Mouse (Mus musculus): ENCODE results near the gene Hk1. TPM values are rescaled to one million over a fixed set of nuclear protein-coding genes. Genes with fewer than 3 reads are reported as not detected.

Hk1 gene
- polyA plus RNA-seq, 1 experiment from 2014 or later, result 11.1 TPM

DNA sequence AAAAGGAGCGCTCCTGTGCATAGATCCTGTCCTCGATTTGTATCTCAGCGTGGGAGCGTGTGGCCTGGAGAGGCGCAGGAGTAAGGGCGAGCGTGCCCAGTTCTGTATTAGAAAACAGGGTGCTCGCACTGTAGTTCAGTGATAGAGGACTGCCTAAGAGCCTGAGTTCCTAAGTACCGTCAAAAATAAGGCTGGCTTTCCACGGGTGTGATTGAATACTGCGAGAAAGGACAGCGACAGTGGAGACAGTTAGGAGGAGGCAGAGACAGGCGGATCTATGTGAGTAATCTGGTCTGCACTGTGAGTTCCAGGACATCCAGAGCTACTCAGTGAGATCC lies 148.3 kb downstream of the Hk1 start:
- no peaks in the 10 kb centered on the region for H3K27me3 ChIP-seq (replicated peaks; ENCODE audit: control insufficient read depth, insufficient read depth, low read length)
- no peaks in the 10 kb centered on the region for H3K9me3 ChIP-seq (ENCODE audit: control insufficient read depth)
- H3K27ac ChIP-seq (ENCODE audit: low read depth, low read length), result no peak overlapping the region
- ATAC-seq, result no peak
- H3K36me3 ChIP-seq (ENCODE audit: control insufficient read depth, insufficient read depth), result no peaks in the 10 kb centered on the region
- peak overlapping the region; percentile 64; the same call in 1 of the 2 replicates for H3K9ac ChIP-seq (ENCODE audit: low read depth, low read length)
- H3K4me1 ChIP-seq (replicated peaks; ENCODE audit: control insufficient read depth, insufficient read depth, low read length), result 0 out of 2 replicates have a peak, but pooled peaks cover 6% of the 10 kb centered on the region
- TF ChIP-seq CTCF (IDR thresholded peaks at IDR 0.05; ENCODE audit: low read depth), result no peak
- peak overlapping the region; percentile 85 for H3K4me2 ChIP-seq (replicated peaks; ENCODE audit: low read depth)
- 2% methylated on average over 13 of the region's 13 CpGs for WGBS
- H3K4me3 ChIP-seq (ENCODE audit: low read depth, low read length), result peak overlapping the region; percentile 83

DNA sequence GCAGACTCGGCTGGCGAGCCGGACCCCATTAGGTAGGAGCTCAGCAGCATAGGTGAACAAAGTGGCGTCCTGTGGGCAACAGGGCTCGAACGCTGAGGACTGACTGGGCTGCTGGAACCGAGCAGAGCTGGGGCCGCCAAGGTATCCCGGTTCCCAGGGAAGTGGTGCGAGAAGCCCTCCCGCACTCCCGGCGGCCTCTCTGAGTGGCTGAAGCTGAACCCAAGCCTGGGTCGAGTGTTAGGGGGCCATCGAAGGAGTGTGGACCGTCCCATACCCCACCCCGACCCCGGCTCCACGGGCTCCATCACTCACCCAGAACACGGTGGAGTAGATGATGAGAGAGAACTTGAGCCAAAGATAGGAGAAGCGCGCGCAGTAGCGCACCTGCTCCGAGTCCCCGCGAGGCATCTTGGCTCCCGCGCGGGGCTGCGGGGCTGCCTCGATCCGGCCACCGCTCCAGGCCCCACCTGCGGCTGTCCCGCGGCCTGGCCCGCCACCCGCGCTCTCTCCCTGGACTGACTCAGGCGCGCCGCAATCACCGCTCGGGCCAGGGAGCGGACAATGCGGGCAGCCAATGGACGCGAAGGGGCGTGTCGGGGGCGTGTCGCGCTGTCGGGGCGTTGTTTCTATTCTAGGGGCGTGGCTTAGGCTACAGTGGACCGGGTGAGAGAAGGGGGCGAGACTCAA lies 148.9 kb downstream of the Hk1 start, which contains the start of gene Tspan15:
Tspan15 (minus strand) TSS at position 544 of the 687 bp plus-strand sequence.
- Histone ChIP-seq H3K27me3 (replicated peaks; ENCODE audit: control insufficient read depth, insufficient read depth, low read length) (no peaks in the 10 kb centered on the region), H3K9ac (ENCODE audit: low read depth, low read length) (peak within 1 kb of the TSS; percentile 64), H3K27ac (ENCODE audit: low read depth, low read length) (peak within 1 kb of the TSS; percentile 37), H3K4me3 (ENCODE audit: low read depth, low read length) (peak within 1 kb of the TSS; percentile 83), H3K4me2 (replicated peaks; ENCODE audit: low read depth) (peak within 1 kb of the TSS; percentile 85), H3K4me1 (replicated peaks; ENCODE audit: control insufficient read depth, insufficient read depth, low read length) (0 out of 2 replicates have a peak, but pooled peaks cover 6% of the 10 kb centered on the region), H3K36me3 (ENCODE audit: control insufficient read depth, insufficient read depth) (no peaks in the 10 kb centered on the region), H3K9me3 (ENCODE audit: control insufficient read depth) (no peaks in the 10 kb centered on the region)
- WGBS, result under 1% methylated on average over 59 of the region's 59 CpGs
- TF ChIP-seq CTCF (IDR thresholded peaks at IDR 0.05; ENCODE audit: low read depth), result 0 out of 2 replicates have a peak, but pooled peaks have one; percentile 2
- ATAC-seq, result peak; percentile 92

DNA sequence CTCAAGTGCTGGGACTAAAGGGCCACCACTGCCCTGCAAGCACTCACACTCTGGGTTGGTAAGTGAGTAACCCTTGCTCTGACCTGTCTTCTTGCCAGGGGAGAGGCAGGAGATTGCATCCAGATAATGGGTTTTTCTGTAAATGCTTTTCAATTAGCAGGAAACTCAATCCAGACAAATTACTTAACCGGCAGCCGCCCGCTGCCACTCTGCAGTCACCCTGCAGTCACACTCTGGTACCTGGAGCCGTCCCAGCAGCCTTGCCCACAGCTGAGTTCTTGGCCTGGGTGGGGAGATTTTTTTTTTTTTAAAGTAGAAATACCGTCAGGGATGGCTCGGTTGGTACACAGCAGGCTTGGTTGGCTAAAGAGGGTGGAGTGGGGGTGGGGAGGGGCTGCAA lies 151.6 kb downstream of the Hk1 start:
- no peak overlapping the region for H3K27ac ChIP-seq (ENCODE audit: low read depth, low read length)
- no peaks in the 10 kb centered on the region for H3K36me3 ChIP-seq (ENCODE audit: control insufficient read depth, insufficient read depth)
- H3K9me3 ChIP-seq (ENCODE audit: control insufficient read depth), result no peaks in the 10 kb centered on the region
- H3K4me2 ChIP-seq (replicated peaks; ENCODE audit: low read depth), result peak overlapping the region; percentile 85
- no peak for ATAC-seq
- H3K27me3 ChIP-seq (replicated peaks; ENCODE audit: control insufficient read depth, insufficient read depth, low read length), result no peaks in the 10 kb centered on the region
- TF ChIP-seq CTCF (IDR thresholded peaks at IDR 0.05; ENCODE audit: low read depth), result no peak
- H3K4me3 ChIP-seq (ENCODE audit: low read depth, low read length), result peak overlapping the region; percentile 83; the same call in 1 of the 2 replicates
- WGBS, result 45% methylated on average over 6 of the region's 6 CpGs
- H3K4me1 ChIP-seq (replicated peaks; ENCODE audit: control insufficient read depth, insufficient read depth, low read length), result 0 out of 2 replicates have a peak, but pooled peaks cover 9% of the 10 kb centered on the region
- H3K9ac ChIP-seq (ENCODE audit: low read depth, low read length), result peak overlapping the region; percentile 22; the same call in 1 of the 2 replicates

DNA sequence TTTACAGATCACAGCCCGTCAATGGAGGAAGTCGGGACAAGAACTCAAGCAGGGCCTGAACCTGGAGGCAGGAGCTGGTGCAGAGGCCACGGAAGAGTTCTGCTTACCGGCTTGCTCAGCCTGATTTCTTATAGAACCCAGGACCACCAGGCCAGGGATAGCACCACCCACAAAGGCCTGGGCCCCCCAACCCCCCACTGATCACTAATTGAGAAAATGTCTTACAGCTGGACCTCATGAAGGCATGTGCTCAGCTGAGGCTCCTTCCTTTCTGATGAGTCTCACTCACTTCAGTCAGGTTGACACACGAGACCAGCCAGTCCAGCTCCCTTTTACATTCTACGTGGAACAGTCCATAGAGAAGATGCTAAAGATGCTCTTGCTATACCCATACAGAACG lies 153.9 kb downstream of the Hk1 start:
- Histone ChIP-seq H3K4me2 (replicated peaks; ENCODE audit: low read depth) (no peak overlapping the region), H3K9ac (ENCODE audit: low read depth, low read length) (no peak overlapping the region), H3K27ac (ENCODE audit: low read depth, low read length) (no peak overlapping the region), H3K36me3 (ENCODE audit: control insufficient read depth, insufficient read depth) (no peaks in the 10 kb centered on the region), H3K4me1 (replicated peaks; ENCODE audit: control insufficient read depth, insufficient read depth, low read length) (peaks cover 8% of the 10 kb centered on the region; the same call in 1 of the 2 replicates), H3K27me3 (replicated peaks; ENCODE audit: control insufficient read depth, insufficient read depth, low read length) (no peaks in the 10 kb centered on the region), H3K9me3 (ENCODE audit: control insufficient read depth) (no peaks in the 10 kb centered on the region), H3K4me3 (ENCODE audit: low read depth, low read length) (no peak overlapping the region)
- 78% methylated on average over 7 of the region's 7 CpGs for WGBS
- no peak for TF ChIP-seq CTCF (IDR thresholded peaks at IDR 0.05; ENCODE audit: low read depth)
- no peak for ATAC-seq

DNA sequence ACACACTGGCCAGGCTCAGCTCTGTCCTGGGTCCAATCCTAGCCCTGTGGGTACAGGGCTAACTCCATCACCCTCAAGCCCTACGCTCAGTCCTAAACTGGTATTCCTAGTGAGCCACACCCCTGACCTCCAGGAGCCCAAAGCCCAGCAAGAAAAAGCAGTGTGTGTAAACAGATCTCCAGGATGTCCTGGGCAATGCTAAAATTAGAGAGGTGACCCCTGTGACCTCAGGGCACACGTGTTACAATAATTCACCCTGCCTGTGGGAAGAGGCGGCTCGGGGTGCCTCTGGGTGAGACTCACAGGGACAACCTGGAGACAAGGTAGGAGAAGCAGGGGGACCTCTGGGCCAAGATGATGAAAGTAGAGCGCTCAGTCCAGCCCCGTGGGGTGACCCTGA lies 155.5 kb downstream of the Hk1 start:
- H3K27ac ChIP-seq (ENCODE audit: low read depth, low read length), result peak overlapping the region; percentile 97; the same call in 1 of the 2 replicates
- H3K36me3 ChIP-seq (ENCODE audit: control insufficient read depth, insufficient read depth), result no peaks in the 10 kb centered on the region
- TF ChIP-seq CTCF (IDR thresholded peaks at IDR 0.05; ENCODE audit: low read depth), result no peak
- 42% methylated on average over 6 of the region's 6 CpGs for WGBS
- H3K4me1 ChIP-seq (replicated peaks; ENCODE audit: control insufficient read depth, insufficient read depth, low read length), result peaks cover 14% of the 10 kb centered on the region
- no peaks in the 10 kb centered on the region for H3K27me3 ChIP-seq (replicated peaks; ENCODE audit: control insufficient read depth, insufficient read depth, low read length)
- no peak overlapping the region for H3K9ac ChIP-seq (ENCODE audit: low read depth, low read length)
- H3K9me3 ChIP-seq (ENCODE audit: control insufficient read depth), result no peaks in the 10 kb centered on the region
- no peak overlapping the region for H3K4me3 ChIP-seq (ENCODE audit: low read depth, low read length)
- ATAC-seq, result no peak
- no peak overlapping the region for H3K4me2 ChIP-seq (replicated peaks; ENCODE audit: low read depth)

DNA sequence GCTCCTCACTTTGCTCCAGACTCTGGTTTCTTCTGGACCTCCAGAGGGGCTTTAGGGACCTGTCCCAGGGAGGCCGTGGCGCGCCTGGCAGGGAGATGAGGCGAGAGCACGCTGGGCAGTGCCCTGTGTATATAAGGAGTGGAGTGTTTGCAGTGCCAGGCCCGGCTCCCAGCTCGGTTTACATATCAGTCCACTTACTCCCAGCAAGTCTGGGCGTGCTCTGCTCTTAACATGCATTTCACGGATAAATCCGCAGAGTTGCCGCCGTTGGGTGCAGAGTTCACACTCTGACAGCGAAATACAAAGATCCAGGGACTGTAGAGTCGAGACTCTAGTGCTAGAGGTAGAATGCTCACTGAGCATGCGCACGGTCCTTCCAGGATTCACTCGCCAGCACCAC lies 156.9 kb downstream of the Hk1 start:
- Histone ChIP-seq H3K9me3 (ENCODE audit: control insufficient read depth) (no peaks in the 10 kb centered on the region), H3K4me2 (replicated peaks; ENCODE audit: low read depth) (peak overlapping the region; percentile 38), H3K36me3 (ENCODE audit: control insufficient read depth, insufficient read depth) (no peaks in the 10 kb centered on the region), H3K27me3 (replicated peaks; ENCODE audit: control insufficient read depth, insufficient read depth, low read length) (no peaks in the 10 kb centered on the region), H3K4me1 (replicated peaks; ENCODE audit: control insufficient read depth, insufficient read depth, low read length) (peaks cover 14% of the 10 kb centered on the region), H3K27ac (ENCODE audit: low read depth, low read length) (peak overlapping the region; percentile 97), H3K4me3 (ENCODE audit: low read depth, low read length) (no peak overlapping the region), H3K9ac (ENCODE audit: low read depth, low read length) (no peak overlapping the region)
- no peak for TF ChIP-seq CTCF (IDR thresholded peaks at IDR 0.05; ENCODE audit: low read depth)
- peak; percentile 15 for ATAC-seq
- WGBS, result 29% methylated on average over 17 of the region's 17 CpGs
